Mouse (Mus musculus) lung, adult 2 months (tissue): ENCODE data around the gene Tekt1.

Experiments
- CTCF ChIP-seq: fragments of 200-500 bp; IDR thresholded peaks from 2 replicates; pipeline ENCODE4 v1.5.1; 2011; ENCODE audit warnings: mild to moderate bottlenecking, low read length, control low read depth; ENCODE audit not compliant: insufficient read depth
- POLR2A ChIP-seq: fragments of 200-500 bp; IDR thresholded peaks from 2 replicates; pipeline ENCODE4 v1.6.1; 2011; ENCODE audit warnings: low read depth, mild to moderate bottlenecking, control low read depth, low read length, borderline replicate concordance; ENCODE audit errors: extremely low read depth

DNA sequence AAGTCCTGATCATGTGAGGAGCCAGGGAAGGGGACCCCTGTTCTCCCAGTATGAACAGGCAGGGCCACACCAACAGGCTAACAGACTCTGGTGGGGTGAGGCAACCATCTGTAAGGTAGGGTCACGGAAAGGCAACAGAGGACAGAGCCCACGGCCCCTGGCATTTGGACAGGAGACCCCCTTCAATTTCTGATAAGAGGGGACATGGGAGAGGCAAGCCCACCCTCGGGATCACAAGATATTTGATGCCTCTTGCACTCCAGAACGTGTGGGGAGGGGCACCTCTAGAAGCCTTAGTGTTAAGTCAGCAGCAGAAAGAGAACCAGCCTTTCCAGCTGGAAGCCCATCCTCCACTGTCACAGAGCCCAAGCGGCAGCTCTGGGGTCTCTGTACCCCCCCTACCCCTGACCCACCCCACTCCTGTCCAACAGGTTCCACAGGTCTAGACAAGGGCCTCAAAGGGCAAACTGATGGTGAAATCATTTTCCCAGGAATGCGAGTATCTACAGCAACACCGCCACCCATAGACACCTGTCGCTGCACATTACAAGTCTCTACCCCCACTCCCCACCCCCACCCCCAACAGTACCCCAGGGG is 43.9 kb upstream of the Tekt1 start:
- TF ChIP-seq CTCF (no peak), POLR2A (no peak)
